Mouse (Mus musculus): Measurements from ENCODE around the gene Cspg5. TPM values are rescaled to one million over a fixed set of nuclear protein-coding genes. Genes with fewer than 3 reads are reported as not detected.

Gene Cspg5
- total RNA-seq, 2 experiments from 2014 or later: 307 to 311 TPM

- DNase-seq (ENCODE audit: extremely low spot score in 1 of 2, low spot score in 1 of 2): peak in 1 of 2 experiments; percentile 34
Observed at GRCm38 (mm10) chr9:110249823-110250543, 6.4 kb downstream of the Cspg5 start.

DNA sequence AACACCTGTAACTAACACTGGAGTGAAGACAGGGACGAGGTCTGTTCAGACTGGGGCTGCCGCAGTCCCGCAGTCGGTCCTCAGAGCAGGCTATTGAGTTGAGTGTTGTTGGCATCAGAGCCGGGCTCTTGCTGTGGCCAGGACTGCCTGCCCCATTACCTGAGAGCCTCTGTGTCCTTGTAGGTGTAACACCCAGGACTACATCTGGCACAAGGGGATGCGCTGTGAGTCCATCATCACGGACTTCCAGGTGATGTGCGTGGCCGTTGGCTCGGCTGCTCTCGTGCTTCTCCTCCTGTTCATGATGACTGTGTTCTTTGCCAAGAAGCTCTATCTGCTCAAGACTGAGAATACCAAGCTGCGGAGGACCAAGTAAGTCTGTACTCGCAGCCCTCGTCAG is 7.2 kb downstream of the Cspg5 start:
- DNase-seq (ENCODE audit: extremely low spot score in 1 of 2, low spot score in 1 of 2): no peak

DNA sequence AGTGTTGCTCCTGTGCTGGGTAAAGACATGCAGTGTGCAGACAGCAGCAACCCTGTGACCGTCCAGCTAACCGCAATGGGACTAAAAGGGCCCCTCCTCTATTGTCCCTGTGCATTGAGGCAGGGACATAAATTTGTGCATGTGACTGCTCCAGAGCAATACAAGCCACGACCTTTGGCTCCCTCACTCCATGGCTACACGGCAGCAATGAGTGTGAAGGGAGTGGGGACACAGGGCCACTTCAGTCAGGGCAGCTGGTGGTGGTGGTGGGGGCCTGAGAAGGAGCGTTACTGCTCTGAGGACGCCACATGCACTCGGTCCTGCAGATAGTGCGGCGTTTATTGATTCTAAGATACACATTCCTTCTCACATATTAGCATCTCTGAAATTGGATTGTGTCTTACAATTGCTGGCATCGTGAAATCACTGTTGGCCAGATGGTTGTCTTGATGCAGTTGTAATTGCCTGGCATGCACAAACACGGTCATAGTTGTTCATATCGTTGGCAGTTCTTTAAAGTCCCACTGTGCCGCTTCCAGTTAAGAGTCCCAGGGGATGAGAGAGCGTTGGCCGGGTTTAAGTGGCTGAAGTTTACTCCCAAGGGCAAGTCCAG is 11.9 kb downstream of the Cspg5 start:
- DNase-seq (ENCODE audit: extremely low spot score in 1 of 2, low spot score in 1 of 2): no peak

GRCm38 (mm10) chr9:110258646-110259045 is 15.1 kb downstream of the Cspg5 start:
- no peak for DNase-seq (ENCODE audit: extremely low spot score in 1 of 2, low spot score in 1 of 2)

DNA sequence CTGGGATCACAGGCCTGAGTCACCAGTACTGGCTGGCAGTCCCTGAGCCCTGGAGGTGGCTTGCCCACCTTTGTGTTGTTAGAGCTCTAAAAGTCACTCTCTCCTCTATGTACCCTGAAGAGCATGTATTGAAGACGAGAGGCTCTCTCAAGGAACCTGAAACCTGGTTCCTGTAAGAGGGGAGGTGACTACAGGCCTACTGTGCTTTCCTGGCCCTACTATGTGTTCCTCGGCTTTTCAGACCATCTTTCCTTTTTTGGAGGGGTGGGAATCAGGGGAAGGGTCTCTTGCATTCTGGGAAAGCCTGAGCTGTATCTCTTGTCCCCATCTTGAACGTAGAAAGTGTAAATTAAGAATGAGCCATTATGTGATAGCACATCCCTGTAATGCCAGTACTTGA is 15.5 kb downstream of the Cspg5 start:
- no peak for DNase-seq (ENCODE audit: extremely low spot score in 1 of 2, low spot score in 1 of 2)

- no peak for DNase-seq (ENCODE audit: extremely low spot score in 1 of 2, low spot score in 1 of 2)
Observed at GRCm38 (mm10) chr9:110263181-110263580, 19.6 kb downstream of the Cspg5 start.

GRCm38 (mm10) chr9:110264991-110265390 is 21.4 kb downstream of the Cspg5 start:
- DNase-seq (ENCODE audit: extremely low spot score in 1 of 2, low spot score in 1 of 2): no peak

DNA sequence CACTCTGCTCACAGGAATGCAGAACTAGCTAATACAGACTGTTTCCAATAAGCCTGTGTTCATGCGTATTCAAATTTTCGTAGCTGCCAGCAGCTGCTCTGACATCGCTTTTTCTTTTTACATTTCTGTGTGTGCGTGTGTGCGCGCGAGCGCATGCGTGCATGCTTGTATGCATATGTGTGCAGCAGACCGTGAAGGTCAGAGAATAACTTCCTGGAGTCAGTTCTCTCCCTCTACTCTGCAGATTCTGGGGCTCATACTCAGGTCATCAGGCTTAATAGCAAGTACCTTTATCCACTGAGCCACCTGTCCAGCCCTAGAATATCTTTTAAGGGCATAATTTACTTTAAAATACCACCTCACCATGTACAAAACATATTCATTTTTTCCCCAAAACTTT is 24.8 kb downstream of the Cspg5 start:
- no peak for DNase-seq (ENCODE audit: extremely low spot score in 1 of 2, low spot score in 1 of 2)

GRCm38 (mm10) chr9:110272330-110272729 is 28.7 kb downstream of the Cspg5 start:
- DNase-seq (ENCODE audit: extremely low spot score in 1 of 2, low spot score in 1 of 2): no peak

GRCm38 (mm10) chr9:110273507-110273906 is 29.9 kb downstream of the Cspg5 start:
- no peak for DNase-seq (ENCODE audit: extremely low spot score in 1 of 2, low spot score in 1 of 2)

DNA sequence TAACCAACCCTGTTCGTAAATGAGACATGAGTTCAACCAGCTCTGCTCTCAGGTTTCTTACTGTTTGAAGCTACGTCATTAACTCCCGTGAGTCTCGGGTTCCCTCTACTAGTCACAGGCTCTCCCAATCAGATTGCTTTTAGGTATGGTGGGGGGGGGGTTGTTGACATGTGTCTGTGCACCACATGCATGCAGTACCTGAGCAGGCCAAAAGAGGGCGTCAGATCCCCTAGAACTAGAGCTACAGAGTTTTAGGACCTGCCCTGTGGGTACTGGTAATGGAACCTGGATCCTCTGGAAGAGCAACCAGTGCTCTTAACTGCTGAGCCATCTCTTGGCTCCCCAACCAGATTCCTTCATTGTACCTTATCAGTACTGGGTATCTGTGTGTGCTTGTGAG is 32.3 kb downstream of the Cspg5 start:
- no peak for DNase-seq (ENCODE audit: extremely low spot score in 1 of 2, low spot score in 1 of 2)

GRCm38 (mm10) chr9:110277431-110277881 is 33.9 kb downstream of the Cspg5 start:
- DNase-seq (ENCODE audit: extremely low spot score in 1 of 2, low spot score in 1 of 2): peak in 1 of 2 experiments; percentile 40

DNA sequence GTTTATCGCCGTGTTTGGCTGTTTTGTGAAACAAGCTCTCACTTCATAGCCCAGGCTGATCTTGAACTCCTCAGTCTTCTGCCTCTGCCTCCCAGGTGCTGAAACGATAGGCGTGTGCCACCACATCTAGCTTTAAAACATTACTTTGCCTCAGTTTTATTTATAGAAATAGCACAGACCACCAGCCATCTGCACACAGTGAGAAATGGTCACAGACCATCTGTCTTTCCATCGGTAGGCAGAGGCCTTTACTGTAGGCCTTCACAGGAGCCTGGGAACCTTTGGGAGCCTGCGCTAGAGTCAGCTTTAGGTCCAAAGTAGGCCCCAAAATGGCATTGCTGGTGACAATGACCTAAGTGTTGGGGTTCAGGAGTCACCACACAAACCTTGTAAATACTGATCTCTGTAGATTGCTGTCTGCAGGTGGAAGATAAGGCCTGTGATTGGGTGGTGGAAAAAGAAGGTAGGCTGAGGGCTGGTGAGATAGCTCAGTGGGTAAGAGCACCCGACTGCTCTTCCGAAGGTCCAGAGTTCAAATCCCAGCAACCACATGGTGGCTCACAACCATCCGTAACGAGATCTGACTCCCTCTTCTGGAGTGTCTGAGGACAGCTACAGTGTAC is 40.6 kb downstream of the Cspg5 start:
- no peak for DNase-seq (ENCODE audit: extremely low spot score in 1 of 2, low spot score in 1 of 2)

GRCm38 (mm10) chr9:110287321-110287924 is 43.8 kb downstream of the Cspg5 start:
- DNase-seq (ENCODE audit: extremely low spot score in 1 of 2, low spot score in 1 of 2): peak in 1 of 2 experiments; percentile 36

DNA sequence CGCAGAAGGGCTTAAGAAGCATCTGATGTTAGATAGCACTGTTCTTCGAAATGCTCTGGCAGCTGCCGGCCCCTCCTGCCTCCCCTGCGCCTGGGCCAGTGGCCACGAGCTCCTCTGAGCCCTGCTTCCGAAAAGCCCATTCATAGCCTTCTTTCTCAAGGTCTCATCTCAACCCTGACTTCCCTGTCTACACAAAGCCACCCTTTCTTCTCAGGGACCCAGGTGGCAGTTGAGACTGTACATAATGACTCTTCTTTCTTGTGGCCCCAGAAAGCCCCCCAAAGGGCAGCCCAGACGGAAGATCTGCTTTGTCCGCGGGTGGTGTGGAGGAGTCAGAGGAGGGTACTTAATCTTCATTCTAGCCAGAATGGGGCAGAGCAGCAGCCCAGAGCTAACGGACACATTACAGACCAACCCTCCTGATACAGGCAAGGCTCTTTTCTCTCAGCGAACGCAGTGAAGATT is 49.7 kb downstream of the Cspg5 start:
- DNase-seq (ENCODE audit: extremely low spot score in 1 of 2, low spot score in 1 of 2): no peak

GRCm38 (mm10) chr9:110293873-110294415 is 50.4 kb downstream of the Cspg5 start:
- no peak for DNase-seq (ENCODE audit: extremely low spot score in 1 of 2, low spot score in 1 of 2)

DNA sequence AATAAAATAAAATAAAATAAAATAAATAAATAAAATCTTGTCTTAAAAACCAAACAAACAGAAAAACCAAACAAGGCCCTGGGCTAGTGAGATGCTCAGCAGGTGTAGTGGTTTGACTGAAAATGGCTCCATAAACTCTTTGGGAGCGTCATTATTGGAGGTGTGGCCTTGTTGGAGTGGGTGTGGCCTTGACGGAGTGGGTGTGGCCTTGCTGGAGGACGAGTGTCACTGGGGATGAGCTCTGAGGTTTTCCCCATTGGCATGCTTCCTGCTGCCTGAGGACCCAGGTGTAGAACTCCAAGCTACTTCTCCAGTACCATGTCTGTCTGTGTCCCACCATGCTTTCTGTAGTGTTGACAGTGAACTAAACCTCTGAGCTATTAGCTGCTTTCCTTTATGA is 51.2 kb downstream of the Cspg5 start:
- no peak for DNase-seq (ENCODE audit: extremely low spot score in 1 of 2, low spot score in 1 of 2)

GRCm38 (mm10) chr9:110296867-110297627 is 53.5 kb downstream of the Cspg5 start:
- peak; percentile 73 to 89 for DNase-seq (ENCODE audit: extremely low spot score in 1 of 2, low spot score in 1 of 2)

- DNase-seq (ENCODE audit: extremely low spot score in 1 of 2, low spot score in 1 of 2): no peak
Observed at GRCm38 (mm10) chr9:110304516-110304915, 60.9 kb downstream of the Cspg5 start.
